Comparison of ENCODE assay signal across 29 mouse cellular contexts in genomic region chr13:111865956-111866355, GRCm38 (mm10).
"Had no signal": no experiment of that assay in that cellular context is flagged by ENCODE, and none has a peak within 500 bp of the region (broad histone marks: within the 10 kb centered on the region; RNA-seq: fewer than 3 reads in every experiment).

No protein-coding gene starts in this region.

- H3K27ac ChIP-seq: limb, embryonic 10.5 days; limb, embryonic 12.5 days; limb, embryonic 13.5 days; limb, embryonic 15.5 days; liver, embryonic 12.5 days; liver, embryonic 13.5 days; liver, embryonic 14.5 days; liver, embryonic 15.5 days; lung, embryonic 15.5 days; midbrain, embryonic 10.5 days; midbrain, embryonic 12.5 days; midbrain, embryonic 13.5 days; midbrain, embryonic 15.5 days; neural tube, embryonic 12.5 days had no signal

- H3K9ac ChIP-seq: limb, embryonic 12.5 days; limb, embryonic 13.5 days; limb, embryonic 15.5 days; liver, embryonic 12.5 days; liver, embryonic 13.5 days; liver, embryonic 14.5 days; liver, embryonic 15.5 days; liver, postnatal 0 days; lung, embryonic 14.5 days; lung, embryonic 15.5 days; midbrain, embryonic 12.5 days; midbrain, embryonic 13.5 days; midbrain, embryonic 15.5 days; neural tube, embryonic 12.5 days had no signal

- H3K9me3 ChIP-seq: limb, embryonic 12.5 days; limb, embryonic 13.5 days; limb, embryonic 15.5 days; liver, embryonic 12.5 days; liver, embryonic 13.5 days; liver, embryonic 15.5 days; lung, embryonic 15.5 days; midbrain, embryonic 10.5 days; midbrain, embryonic 12.5 days; midbrain, embryonic 13.5 days; midbrain, embryonic 15.5 days; neural tube, embryonic 12.5 days had no signal

- H3K4me3 ChIP-seq: limb, embryonic 10.5 days; limb, embryonic 12.5 days; limb, embryonic 13.5 days; limb, embryonic 15.5 days; liver, embryonic 12.5 days; liver, embryonic 13.5 days; liver, embryonic 15.5 days; lung, embryonic 15.5 days; megakaryocyte, embryonic 14.5 days; midbrain, embryonic 10.5 days; midbrain, embryonic 12.5 days; midbrain, embryonic 13.5 days; midbrain, embryonic 15.5 days; myocyte; neural tube, embryonic 12.5 days had no signal

- H3K4me2 ChIP-seq: limb, embryonic 12.5 days; limb, embryonic 13.5 days; limb, embryonic 15.5 days; liver, embryonic 11.5 days; liver, embryonic 12.5 days; liver, embryonic 13.5 days; liver, embryonic 15.5 days; lung, embryonic 14.5 days; lung, embryonic 15.5 days; midbrain, embryonic 12.5 days; midbrain, embryonic 13.5 days; midbrain, embryonic 15.5 days; neural tube, embryonic 12.5 days had no signal

- ATAC-seq: liver, embryonic 12.5 days; liver, postnatal 0 days; lung, postnatal 0 days; midbrain, embryonic 13.5 days; midbrain, embryonic 15.5 days had no signal

- DNase-seq: left cerebral cortex, postnatal 4 days; liver; liver, embryonic 13.5 days; liver, postnatal 0 days; lung, adult 18-20 months; lung, adult 2 months; lung, embryonic 14.5 days; lung, postnatal 10 days; lung, postnatal 14 days; lung, postnatal 36 days; lung, postnatal 4 days; midbrain, embryonic 14.5 days had no signal

- H3K36me3 ChIP-seq: limb, embryonic 10.5 days; limb, embryonic 12.5 days; limb, embryonic 13.5 days; limb, embryonic 15.5 days; liver, embryonic 12.5 days; liver, embryonic 13.5 days; liver, embryonic 15.5 days; lung, embryonic 15.5 days; midbrain, embryonic 10.5 days; midbrain, embryonic 12.5 days; midbrain, embryonic 13.5 days; midbrain, embryonic 15.5 days; neural tube, embryonic 12.5 days had no signal

- H3K27me3 ChIP-seq: limb, embryonic 15.5 days; lung, embryonic 15.5 days; midbrain, embryonic 12.5 days; midbrain, embryonic 13.5 days; midbrain, embryonic 15.5 days; neural tube, embryonic 12.5 days had no signal
